Mouse (Mus musculus) neural tube, embryonic 12.5 days (tissue): Measurements from ENCODE around the gene Rnps1. TPM values are rescaled to one million over a fixed set of nuclear protein-coding genes. Genes with fewer than 3 reads are reported as not detected.
"Not testable (repeated sequence)": the region's sequence is repeated elsewhere in the genome, so short reads cannot be mapped to it uniquely, and the experiment has no call there.

Source experiments
- ATAC-seq: fragments of 200-750 bp; cut with Nextera tagmentation; 2 replicates; pipeline ENCODE4 v1.8.0; 2017; ENCODE audit warnings: low read depth, mild to moderate bottlenecking, moderate TSS enrichment, moderate library complexity; ENCODE audit not compliant: low FRiP score
- H3K27ac ChIP-seq: fragments of 300-500 bp; sonication (generic); 2 replicates; pipeline ENCODE4 v1.5.1; 2016
- H3K27me3 ChIP-seq: fragments of 300-500 bp; sonication (generic); replicated peaks from 2 replicates; pipeline ENCODE4 v1.6.1; 2016; ENCODE audit warnings: mild to moderate bottlenecking
- H3K36me3 ChIP-seq: fragments of 300-500 bp; sonication (generic); 2 replicates; pipeline ENCODE4 v1.6.1; 2016; ENCODE audit warnings: mild to moderate bottlenecking
- H3K4me1 ChIP-seq: fragments of 300-500 bp; sonication (generic); 2 replicates; pipeline ENCODE4 v1.6.1; 2016
- H3K4me2 ChIP-seq: fragments of 300-500 bp; sonication (generic); replicated peaks from 2 replicates; pipeline ENCODE4 v1.6.1; 2016; ENCODE audit warnings: mild to moderate bottlenecking
- H3K4me3 ChIP-seq: fragments of 300-500 bp; sonication (generic); 2 replicates; pipeline ENCODE4 v1.5.1; 2016
- H3K9ac ChIP-seq: fragments of 300-500 bp; sonication (generic); 2 replicates; pipeline ENCODE4 v1.6.1; 2016; ENCODE audit warnings: mild to moderate bottlenecking
- H3K9me3 ChIP-seq: fragments of 300-500 bp; sonication (generic); 2 replicates; pipeline ENCODE4 v1.6.1; 2016; ENCODE audit warnings: mild to moderate bottlenecking
- WGBS: fragments of 180-500 bp; shearing (Covaris S2); methylation state at CpG from one replicate; pipeline ENCODE4 v1.1.7; 2016; 5-methylcytosine and 5-hydroxymethylcytosine counted together
- polyA plus RNA-seq: library from polyadenylated mRNA; unstranded; fragments of >200 nt; fragmentation: Nextera tagmentation; extraction: Ambion mirVana; gene quantifications from 2 replicates; pipeline ENCODE4 v1.2.1, GENCODE M21; 2016

Rnps1 gene
- polyA plus RNA-seq, 1 experiment from 2014 or later = 341 TPM

DNA sequence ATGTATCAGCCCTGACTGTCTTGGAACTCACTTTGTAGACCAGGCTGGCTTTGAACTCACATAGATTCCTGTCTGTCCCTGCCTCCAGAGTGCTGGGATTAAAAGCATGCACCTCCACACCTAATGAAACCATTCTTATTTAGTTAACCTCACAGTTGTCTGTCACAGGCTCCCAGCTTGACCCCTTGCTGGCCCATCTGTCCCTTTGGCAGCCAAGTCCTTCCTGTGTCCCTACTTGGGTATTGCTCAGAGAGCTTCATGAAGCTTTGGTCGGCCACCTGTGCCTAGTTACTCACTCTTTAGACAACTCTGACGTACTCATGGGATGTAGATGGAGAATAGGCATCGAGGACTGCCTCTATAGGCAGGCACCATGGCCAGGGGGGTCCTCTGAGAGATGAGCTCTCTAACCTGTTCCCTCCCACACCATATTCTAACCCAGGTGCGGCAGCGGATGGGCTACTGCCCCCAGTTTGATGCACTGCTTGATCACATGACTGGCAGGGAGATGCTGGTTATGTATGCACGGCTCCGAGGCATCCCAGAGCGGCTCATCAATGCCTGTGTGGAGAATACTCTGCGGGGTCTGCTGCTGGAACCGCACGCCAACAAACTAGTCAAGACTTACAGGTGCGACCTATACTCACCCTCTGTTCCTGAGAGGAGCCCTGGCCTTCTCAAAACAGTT, 7.1 kb upstream of the Rnps1 start:
- 87% methylated on average over 12 of the region's 12 CpGs for WGBS
- H3K36me3 ChIP-seq = peaks cover 81% of the 10 kb centered on the region
- no peaks in the 10 kb centered on the region for H3K27me3 ChIP-seq
- H3K4me3 ChIP-seq = no peak overlapping the region
- H3K4me1 ChIP-seq = no peaks in the 10 kb centered on the region
- no peak overlapping the region for H3K4me2 ChIP-seq
- H3K9me3 ChIP-seq = no peaks in the 10 kb centered on the region
- no peak for ATAC-seq
- H3K9ac ChIP-seq = no peak overlapping the region
- H3K27ac ChIP-seq = no peak overlapping the region

DNA sequence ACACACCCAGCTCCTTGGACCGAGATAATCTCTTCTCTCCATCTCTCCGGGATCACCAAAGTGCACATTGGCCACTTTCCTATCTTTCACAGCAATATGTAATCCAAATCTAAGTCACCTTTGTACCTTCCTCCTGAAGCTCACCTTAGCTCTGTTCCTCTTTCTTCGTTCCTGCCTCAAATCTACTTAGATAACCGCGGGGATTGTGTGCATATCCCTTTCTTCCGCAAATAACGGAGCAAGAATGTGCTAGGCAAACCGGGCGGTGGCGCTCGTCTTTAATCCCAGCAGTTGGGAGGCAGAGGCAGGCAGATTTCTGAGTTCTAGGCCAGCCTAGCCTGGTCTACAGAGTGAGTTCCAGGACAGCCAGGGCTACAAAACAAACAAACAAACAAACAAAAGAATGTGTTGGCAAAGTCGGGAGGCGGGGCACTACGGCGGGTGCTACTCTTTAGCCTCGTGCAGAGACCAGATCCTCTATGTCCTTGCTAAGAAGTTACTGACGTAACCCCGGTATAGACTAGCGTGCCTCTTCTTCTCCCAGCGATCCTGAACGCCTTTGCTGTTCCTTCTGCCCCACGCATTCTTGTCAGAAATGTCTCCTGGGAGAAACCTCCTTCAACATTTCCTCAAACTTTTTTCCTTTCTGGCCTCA, 681 bp upstream of the Rnps1 start:
- ATAC-seq = peak; percentile 49; the same call in 1 of the 2 replicates
- Histone ChIP-seq H3K4me3 (peak overlapping the region; percentile 89), H3K36me3 (peaks cover 48% of the 10 kb centered on the region), H3K27ac (0 out of 2 replicates have a peak overlapping the region, but pooled peaks have one; percentile 20), H3K9ac (peak overlapping the region; percentile 60), H3K4me1 (peaks cover 21% of the 10 kb centered on the region), H3K4me2 (peak overlapping the region; percentile 96), H3K27me3 (no peaks in the 10 kb centered on the region), H3K9me3 (no peaks in the 10 kb centered on the region)
- 32% methylated on average over 22 of the region's 22 CpGs for WGBS

GRCm38 (mm10) chr17:24415011-24415410, 646 bp downstream of the Rnps1 start:
- ATAC-seq = no peak; the same call in 1 of the 2 replicates
- Histone ChIP-seq H3K27ac (peak overlapping the region; percentile 82; the same call in 1 of the 2 replicates), H3K36me3 (peaks cover 48% of the 10 kb centered on the region), H3K27me3 (no peaks in the 10 kb centered on the region), H3K4me1 (peaks cover 21% of the 10 kb centered on the region), H3K4me2 (peak overlapping the region; percentile 96), H3K9me3 (no peaks in the 10 kb centered on the region), H3K4me3 (peak overlapping the region; percentile 89), H3K9ac (peak overlapping the region; percentile 90)
- WGBS = under 1% methylated on average over 21 of the region's 21 CpGs

- no peak for ATAC-seq
- H3K9ac ChIP-seq = peak overlapping the region; percentile 90; the same call in 1 of the 2 replicates
- peaks cover 51% of the 10 kb centered on the region for H3K36me3 ChIP-seq
- no peak overlapping the region for H3K4me3 ChIP-seq
- no peaks in the 10 kb centered on the region for H3K27me3 ChIP-seq
- H3K4me1 ChIP-seq = peaks cover 21% of the 10 kb centered on the region
- peak overlapping the region; percentile 96 for H3K4me2 ChIP-seq
- H3K27ac ChIP-seq = no peak overlapping the region
- no peaks in the 10 kb centered on the region for H3K9me3 ChIP-seq
- 91% methylated on average over 3 of the region's 3 CpGs for WGBS
Observed at GRCm38 (mm10) chr17:24416051-24416652, 1.8 kb downstream of the Rnps1 start.

- no peaks in the 10 kb centered on the region for H3K9me3 ChIP-seq
- H3K4me2 ChIP-seq = no peak overlapping the region
- H3K27me3 ChIP-seq = no peaks in the 10 kb centered on the region
- no peak overlapping the region for H3K27ac ChIP-seq
- ATAC-seq = no peak
- peaks cover 6% of the 10 kb centered on the region for H3K4me1 ChIP-seq
- H3K4me3 ChIP-seq = no peak overlapping the region
- H3K9ac ChIP-seq = no peak overlapping the region
- WGBS = 92% methylated on average over 4 of the region's 4 CpGs
- peaks cover 69% of the 10 kb centered on the region for H3K36me3 ChIP-seq
Observed at GRCm38 (mm10) chr17:24423114-24423513, 8.7 kb downstream of the Rnps1 start.

DNA sequence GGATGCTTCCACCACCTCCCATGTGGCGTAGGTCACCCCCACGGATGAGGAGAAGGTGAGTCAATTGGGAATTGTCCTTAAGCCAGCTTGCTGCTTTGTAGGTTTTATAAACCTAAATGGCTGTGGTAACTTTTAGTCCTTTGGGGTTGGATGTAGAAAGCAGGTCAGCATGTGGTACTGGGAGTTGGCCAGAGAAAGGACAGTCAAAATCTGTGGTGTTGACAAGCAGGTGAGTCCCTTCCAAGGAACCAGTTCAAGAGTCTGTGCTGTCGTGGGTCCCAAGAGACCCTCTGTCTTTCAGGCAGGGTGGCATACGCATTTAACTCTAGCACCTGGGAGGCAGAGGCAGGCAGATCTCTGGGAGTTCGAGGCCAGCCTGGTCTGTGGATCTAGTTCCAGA, 10.1 kb downstream of the Rnps1 start:
- H3K4me1 ChIP-seq = peaks cover 6% of the 10 kb centered on the region
- 93% methylated on average over 5 of the region's 5 CpGs for WGBS
- no peak overlapping the region for H3K27ac ChIP-seq
- no peak overlapping the region for H3K4me2 ChIP-seq
- H3K9ac ChIP-seq = no peak overlapping the region
- H3K27me3 ChIP-seq = no peaks in the 10 kb centered on the region
- no peak overlapping the region for H3K4me3 ChIP-seq
- ATAC-seq = no peak
- H3K36me3 ChIP-seq = peaks cover 55% of the 10 kb centered on the region
- H3K9me3 ChIP-seq = no peaks in the 10 kb centered on the region

GRCm38 (mm10) chr17:24425326-24425725, 11.0 kb downstream of the Rnps1 start:
- H3K27ac ChIP-seq, H3K9ac ChIP-seq, H3K9me3 ChIP-seq, H3K4me3 ChIP-seq, H3K4me1 ChIP-seq, H3K4me2 ChIP-seq, H3K27me3 ChIP-seq, ATAC-seq: not testable (repeated sequence)
- WGBS = 92% methylated on average over 6 of the region's 8 CpGs
- H3K36me3 ChIP-seq = peaks cover 47% of the 10 kb centered on the region

- ATAC-seq = no peak
- Histone ChIP-seq H3K4me1 (peaks cover 6% of the 10 kb centered on the region), H3K9me3 (no peaks in the 10 kb centered on the region), H3K36me3 (peaks cover 41% of the 10 kb centered on the region), H3K4me3 (no peak overlapping the region), H3K27me3 (no peaks in the 10 kb centered on the region), H3K9ac (no peak overlapping the region), H3K4me2 (peak overlapping the region; percentile 73; the same call in 1 of the 2 replicates), H3K27ac (no peak overlapping the region)
- 88% methylated on average over 7 of the region's 7 CpGs for WGBS
Observed at GRCm38 (mm10) chr17:24425905-24426304, 11.5 kb downstream of the Rnps1 start.

DNA sequence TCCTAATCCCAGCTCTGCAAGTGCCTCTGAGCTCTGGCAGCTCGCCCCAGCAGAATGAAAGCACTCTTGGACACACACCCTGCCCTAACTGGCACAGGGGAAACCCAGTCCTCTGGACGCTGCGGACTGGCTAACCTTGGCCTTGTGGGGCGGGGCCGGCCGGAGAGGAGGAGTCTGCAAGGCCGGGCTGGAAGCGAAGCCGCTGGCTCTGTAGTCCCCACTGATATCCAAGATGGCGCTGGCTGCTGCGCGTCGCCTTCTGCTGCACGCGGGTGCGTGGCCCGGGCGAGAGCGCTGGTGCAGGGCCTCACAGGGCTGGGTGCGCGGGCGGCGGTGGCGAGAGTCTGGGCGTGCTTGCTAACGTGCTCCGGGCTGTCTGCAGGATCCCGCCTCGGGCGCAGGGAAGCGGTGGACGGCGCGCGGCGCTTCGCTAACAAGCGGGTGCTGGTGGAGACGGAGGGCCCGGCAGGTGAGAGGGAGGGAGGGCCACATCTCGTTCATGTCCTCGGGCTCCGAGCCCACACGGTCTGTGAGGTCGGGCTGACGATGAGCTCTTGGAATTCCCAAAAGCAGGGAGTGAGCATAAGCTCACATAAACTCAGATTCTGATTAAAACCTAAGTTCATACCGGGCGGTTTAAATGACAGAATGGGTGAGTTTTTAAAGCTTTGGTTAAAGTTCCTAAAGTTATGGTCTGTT, 12.3 kb downstream of the Rnps1 start, which contains the start of gene Eci1:
Eci1 (plus strand) TSS at position 171 of the 699 bp plus-strand sequence.
- peak within 1 kb of the TSS; percentile 78 for H3K4me3 ChIP-seq
- H3K4me2 ChIP-seq = peak within 1 kb of the TSS; percentile 73
- under 1% methylated on average over 48 of the region's 48 CpGs for WGBS
- H3K36me3 ChIP-seq = peaks cover 34% of the 10 kb centered on the region
- H3K9me3 ChIP-seq = no peaks in the 10 kb centered on the region
- H3K27me3 ChIP-seq = no peaks in the 10 kb centered on the region
- peaks cover 6% of the 10 kb centered on the region for H3K4me1 ChIP-seq
- ATAC-seq = peak; percentile 96
- peak within 1 kb of the TSS; percentile 89 for H3K27ac ChIP-seq
- peak within 1 kb of the TSS; percentile 82 for H3K9ac ChIP-seq

GRCm38 (mm10) chr17:24427170-24427557, 12.8 kb downstream of the Rnps1 start:
- Histone ChIP-seq H3K4me2 (peak overlapping the region; percentile 73), H3K36me3 (peaks cover 28% of the 10 kb centered on the region), H3K4me3 (peak overlapping the region; percentile 78), H3K27me3 (no peaks in the 10 kb centered on the region), H3K9me3 (no peaks in the 10 kb centered on the region), H3K9ac (peak overlapping the region; percentile 82), H3K4me1 (peaks cover 6% of the 10 kb centered on the region), H3K27ac (no peak overlapping the region)
- 8% methylated on average over 8 of the region's 8 CpGs for WGBS
- 0 out of 2 replicates have a peak, but pooled peaks have one; percentile 2 for ATAC-seq

DNA sequence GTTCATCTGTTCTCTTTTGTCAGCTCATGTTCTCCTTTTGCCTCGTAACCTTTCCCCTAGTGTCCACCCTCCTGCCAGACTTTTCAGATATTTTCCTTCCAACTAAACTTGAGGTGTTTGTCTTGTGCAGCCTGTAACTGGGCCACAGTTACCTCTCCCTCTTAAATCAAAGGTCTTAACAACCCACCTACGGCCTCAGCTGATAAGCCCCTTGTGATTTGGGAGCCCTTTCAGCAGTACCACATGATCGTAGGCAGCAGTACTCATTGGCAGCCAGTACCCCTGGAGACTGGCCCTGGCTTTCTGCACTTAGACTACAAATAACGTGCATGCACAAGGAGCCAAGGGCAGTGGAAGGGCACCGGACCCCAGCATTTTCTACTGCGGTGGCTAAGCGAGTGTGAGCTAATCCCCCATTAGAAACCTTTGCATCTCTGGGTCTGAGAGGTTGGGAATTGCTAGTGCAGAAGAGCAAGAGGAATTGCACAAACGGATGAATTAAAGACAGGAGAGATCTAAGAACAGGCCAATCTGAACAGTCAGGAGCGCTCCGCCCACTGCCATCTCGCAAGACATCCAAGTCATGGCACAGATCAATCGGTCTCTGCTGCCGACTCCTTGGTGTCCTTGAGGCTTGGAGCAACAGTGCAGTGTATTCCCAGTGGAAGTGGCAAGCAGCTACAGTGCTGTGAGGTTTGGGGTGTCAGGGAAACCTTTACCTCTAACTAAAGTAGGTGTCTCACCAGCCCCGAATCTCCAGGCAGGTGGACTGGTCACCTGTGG, 15.0 kb downstream of the Rnps1 start:
- Histone ChIP-seq H3K9me3 (no peaks in the 10 kb centered on the region), H3K27ac (no peak overlapping the region), H3K9ac (no peak overlapping the region), H3K27me3 (no peaks in the 10 kb centered on the region), H3K4me2 (no peak overlapping the region), H3K36me3 (peaks cover 16% of the 10 kb centered on the region), H3K4me3 (no peak overlapping the region), H3K4me1 (peaks cover 6% of the 10 kb centered on the region)
- no peak for ATAC-seq
- 90% methylated on average over 14 of the region's 14 CpGs for WGBS
